In genomic region chr4:134087412-134087811, GRCm38 (mm10) we compare ENCODE assay signal across 7 mouse cellular contexts. TPM values are rescaled to one million over a fixed set of nuclear protein-coding genes. Genes with fewer than 3 reads are reported as not detected.
A peak's percentile ranks its signal among the peaks of the same experiment; 100 is the strongest.
DNase-seq lines count a peak whose midpoint lies in the region; ATAC-seq lines count a peak whose summit lies in the region.

No protein-coding gene starts in this region.

- intact Hi-C loops in heart, postnatal 10 days (cut with DNase I) = loop anchor here (2.0 to 5.0 kb wide), 2 partner anchors 51 to 195 kb away; no protein-coding TSS in a partner anchor

- peak; percentile 68 for DNase-seq in 416B (ENCODE audit: low read depth)
- peak; percentile 46 for DNase-seq in cerebellum, adult 8-10 months
- DNase-seq in heart, postnatal 10 days = peak; percentile 28 to 54
- peak; percentile 54 for DNase-seq in limb, embryonic 11.5 days (ENCODE audit: low spot score)
- DNase-seq in midbrain, embryonic 14.5 days = peak; percentile 77
- DNase-seq in thymus, postnatal 4 days = peak; percentile 59

- ATAC-seq in CD4-positive, CD25-positive, alpha-beta regulatory T cell, adult 4 months = peak; percentile 81
- ATAC-seq in limb, embryonic 11.5 days (ENCODE audit: insufficient number of reproducible peaks, low FRiP score, low TSS enrichment, low read depth) = no peak
- ATAC-seq in midbrain, embryonic 14.5 days (ENCODE audit: low FRiP score, low TSS enrichment) = no peak

- H3K27ac ChIP-seq in limb, embryonic 11.5 days (replicated peaks; ENCODE audit: low read depth, low read length) = no peak overlapping the region
- no peak overlapping the region for H3K27ac ChIP-seq in midbrain, embryonic 14.5 days (replicated peaks; ENCODE audit: low read depth, low read length)

- 49% methylated on average over 7 of the region's 7 CpGs for WGBS in limb, embryonic 11.5 days
- WGBS in midbrain, embryonic 14.5 days = 56% methylated on average over 7 of the region's 7 CpGs

- no peaks in the 10 kb centered on the region for H3K4me1 ChIP-seq in limb, embryonic 11.5 days (ENCODE audit: control insufficient read depth, insufficient read depth, low read length)
- no peaks in the 10 kb centered on the region for H3K4me1 ChIP-seq in midbrain, embryonic 14.5 days (ENCODE audit: control insufficient read depth, insufficient read depth, low read length)

- H3K4me3 ChIP-seq in limb, embryonic 11.5 days (ENCODE audit: low read depth, low read length) = no peak overlapping the region
- H3K4me3 ChIP-seq in midbrain, embryonic 14.5 days (replicated peaks; ENCODE audit: low read depth, low read length) = no peak overlapping the region

- H3K4me2 ChIP-seq in limb, embryonic 11.5 days (ENCODE audit: low read depth, severe bottlenecking) = no peak overlapping the region
- no peak overlapping the region for H3K4me2 ChIP-seq in midbrain, embryonic 14.5 days (ENCODE audit: low read length)

- H3K9ac ChIP-seq in limb, embryonic 11.5 days (ENCODE audit: low read length) = no peak overlapping the region
- no peak overlapping the region for H3K9ac ChIP-seq in midbrain, embryonic 14.5 days (replicated peaks; ENCODE audit: low read length)

- no peaks in the 10 kb centered on the region for H3K27me3 ChIP-seq in limb, embryonic 11.5 days (ENCODE audit: control insufficient read depth, insufficient read depth, low read length)
- H3K27me3 ChIP-seq in midbrain, embryonic 14.5 days (ENCODE audit: control insufficient read depth, insufficient read depth, low read length) = peaks cover 7% of the 10 kb centered on the region; the same call in 1 of the 2 replicates

- H3K36me3 ChIP-seq in limb, embryonic 11.5 days (ENCODE audit: control insufficient read depth, insufficient read depth, low read length) = no peaks in the 10 kb centered on the region
- H3K36me3 ChIP-seq in midbrain, embryonic 14.5 days (ENCODE audit: control insufficient read depth, insufficient read depth, low read length) = no peaks in the 10 kb centered on the region

- no peaks in the 10 kb centered on the region for H3K9me3 ChIP-seq in limb, embryonic 11.5 days (ENCODE audit: control insufficient read depth, low read length)
- H3K9me3 ChIP-seq in midbrain, embryonic 14.5 days (ENCODE audit: control insufficient read depth, low read length) = no peaks in the 10 kb centered on the region

RNA-seq across cellular contexts. Expression of gene Cd52, which starts 7.5 kb away (rescaled TPM):
- polyA plus RNA-seq in CD4-positive, CD25-positive, alpha-beta regulatory T cell, adult 4 months (2017; shearing (Covaris generic)) = 1,000 to 10,000 TPM; 2,918 to 3,094 TPM
- 1 to 10 TPM; 3.4 to 6.5 TPM for total RNA-seq in heart, postnatal 10 days (2021)
- polyA plus RNA-seq in limb, embryonic 11.5 days (2014; fragmentation: Nextera tagmentation; extraction: Ambion mirVana) = 5.1 and 6.2 TPM in 2 replicates
- polyA plus RNA-seq in midbrain, embryonic 14.5 days (2014; fragmentation: Nextera tagmentation; extraction: Ambion mirVana) = 1.8 and 4.5 TPM in 2 replicates

RNA-seq across cellular contexts. Expression of gene Ubxn11, which starts 15.0 kb away (rescaled TPM):
- 10 to 100 TPM; 31.2 to 54.2 TPM for polyA plus RNA-seq in CD4-positive, CD25-positive, alpha-beta regulatory T cell, adult 4 months (2017; shearing (Covaris generic))
- total RNA-seq in heart, postnatal 10 days (2021) = 1 to 10 TPM; 2.0 to 2.3 TPM
- 5.7 and 6.0 TPM in 2 replicates for polyA plus RNA-seq in limb, embryonic 11.5 days (2014; fragmentation: Nextera tagmentation; extraction: Ambion mirVana)
- 11.7 and 13.6 TPM in 2 replicates for polyA plus RNA-seq in midbrain, embryonic 14.5 days (2014; fragmentation: Nextera tagmentation; extraction: Ambion mirVana)

RNA-seq across cellular contexts. Expression of gene Crybg2, which starts 26.8 kb away (rescaled TPM):
- 10 to 100 TPM; 20.9 to 28.2 TPM for polyA plus RNA-seq in CD4-positive, CD25-positive, alpha-beta regulatory T cell, adult 4 months (2017; shearing (Covaris generic))
- total RNA-seq in heart, postnatal 10 days (2021) = not detected
- 3.7 and 4.4 TPM in 2 replicates for polyA plus RNA-seq in limb, embryonic 11.5 days (2014; fragmentation: Nextera tagmentation; extraction: Ambion mirVana)
- 1.8 and 2.3 TPM in 2 replicates for polyA plus RNA-seq in midbrain, embryonic 14.5 days (2014; fragmentation: Nextera tagmentation; extraction: Ambion mirVana)

RNA-seq across cellular contexts. Expression of gene Zfp683, which starts 33.8 kb away (rescaled TPM):
- polyA plus RNA-seq in CD4-positive, CD25-positive, alpha-beta regulatory T cell, adult 4 months (2017; shearing (Covaris generic)) = 1 to 10 TPM in 1 of 2 experiments, under 1 TPM in 1; 0.85 to 1.3 TPM
- total RNA-seq in heart, postnatal 10 days (2021) = not detected
- polyA plus RNA-seq in limb, embryonic 11.5 days (2014; fragmentation: Nextera tagmentation; extraction: Ambion mirVana) = not detected in 2 replicates
- polyA plus RNA-seq in midbrain, embryonic 14.5 days (2014; fragmentation: Nextera tagmentation; extraction: Ambion mirVana) = not detected in 2 replicates

RNA-seq across cellular contexts. Expression of gene Sh3bgrl3, which starts 41.2 kb away (rescaled TPM):
- 1,000 to 10,000 TPM in 1 of 2 experiments, 100 to 1,000 TPM in 1; 977 to 1,004 TPM for polyA plus RNA-seq in CD4-positive, CD25-positive, alpha-beta regulatory T cell, adult 4 months (2017; shearing (Covaris generic))
- total RNA-seq in heart, postnatal 10 days (2021) = 10 to 100 TPM; 69.9 to 74.6 TPM
- 314 and 345 TPM in 2 replicates for polyA plus RNA-seq in limb, embryonic 11.5 days (2014; fragmentation: Nextera tagmentation; extraction: Ambion mirVana)
- 376 and 460 TPM in 2 replicates for polyA plus RNA-seq in midbrain, embryonic 14.5 days (2014; fragmentation: Nextera tagmentation; extraction: Ambion mirVana)

Comparison
In these comparisons a context has a peak if more than half of its experiments do, and no peak if none do; other contexts are left out.
1. RNA of gene Cd52, which starts 7.5 kb away (polyA plus RNA-seq): 2,918 to 3,094 TPM in CD4-positive, CD25-positive, alpha-beta regulatory T cell, adult 4 months; 5.1 to 6.2 TPM in limb, embryonic 11.5 days and 1.8 to 4.5 TPM in midbrain, embryonic 14.5 days; every median in the first group is over 100 times any median in the second.
2. Peak in every context shown above with its lines, with median percentiles within 50 percentile points of each other: DNase-seq.